Mouse (Mus musculus) spleen, adult 18-20 months (tissue): ENCODE data around the gene Mkrn2.
"Not testable (repeated sequence)": the region's sequence is repeated elsewhere in the genome, so short reads cannot be mapped to it uniquely, and the experiment has no call there.

Experiments
- DNase-seq, 2 experiments: peaks; one replicate each; pipeline ENCODE4 v3.0.0; 2022; ENCODE audit warnings: mixed read lengths in 2 of 2

Gene Mkrn2

DNA sequence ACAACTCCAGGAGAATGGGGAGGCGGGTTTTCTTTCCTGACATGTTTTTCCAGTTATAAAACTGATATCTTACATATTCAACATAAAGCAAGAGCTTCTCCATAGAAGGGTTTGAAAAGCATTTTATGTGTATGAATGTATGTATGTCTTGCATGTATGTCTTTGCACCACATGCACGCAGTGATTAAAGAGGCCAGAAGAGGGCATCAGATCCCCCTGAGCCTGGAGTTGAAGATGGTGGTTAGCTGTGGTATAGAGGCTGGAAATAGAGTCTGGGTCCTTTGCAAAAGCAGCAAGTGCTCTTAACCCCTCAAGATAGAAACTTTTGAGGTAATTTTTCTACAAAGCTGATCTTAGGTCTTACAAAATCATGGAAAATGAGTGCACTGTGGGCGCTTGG lies 7.4 kb downstream of the Mkrn2 start:
- no peak for DNase-seq

DNA sequence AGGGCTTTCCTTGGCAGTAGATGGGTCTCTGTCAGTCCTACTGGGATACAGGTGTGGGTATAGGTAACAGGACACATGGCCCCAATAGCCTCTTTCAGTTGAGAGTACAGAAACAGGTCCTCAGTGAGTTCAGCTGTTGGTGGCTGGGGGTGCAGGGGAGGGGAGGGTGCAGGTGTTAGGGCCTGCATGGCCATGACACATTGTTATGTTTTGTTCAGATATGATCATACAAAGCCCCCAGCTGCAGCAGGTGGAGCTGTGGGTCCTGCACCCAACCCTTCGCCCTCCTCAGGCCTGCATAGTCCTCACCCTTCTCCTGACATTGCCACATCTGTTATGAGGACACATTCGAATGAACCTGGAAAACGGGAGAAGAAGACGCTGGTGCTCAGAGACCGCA lies 8.6 kb downstream of the Mkrn2 start:
- DNase-seq = no peak

DNA sequence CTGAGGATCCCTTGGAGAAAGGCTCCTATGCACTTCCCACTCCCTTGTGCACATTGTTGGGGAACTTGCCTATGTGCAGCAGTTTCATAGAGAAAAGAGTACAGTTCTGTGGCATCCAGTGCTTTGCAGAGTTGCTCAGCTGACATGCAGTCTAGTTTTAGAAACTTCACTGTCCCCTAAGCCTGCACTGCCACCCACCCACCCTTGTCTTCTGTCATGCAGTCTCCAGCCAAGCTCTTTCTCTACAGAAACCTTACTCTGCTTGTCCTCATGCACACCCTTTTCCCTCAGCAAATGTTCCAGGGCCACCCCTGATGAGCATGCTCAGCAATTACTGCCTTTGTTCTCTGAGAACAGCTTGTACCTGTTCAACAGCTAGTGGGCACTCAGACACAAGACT lies 12.1 kb downstream of the Mkrn2 start:
- DNase-seq = no peak

DNA sequence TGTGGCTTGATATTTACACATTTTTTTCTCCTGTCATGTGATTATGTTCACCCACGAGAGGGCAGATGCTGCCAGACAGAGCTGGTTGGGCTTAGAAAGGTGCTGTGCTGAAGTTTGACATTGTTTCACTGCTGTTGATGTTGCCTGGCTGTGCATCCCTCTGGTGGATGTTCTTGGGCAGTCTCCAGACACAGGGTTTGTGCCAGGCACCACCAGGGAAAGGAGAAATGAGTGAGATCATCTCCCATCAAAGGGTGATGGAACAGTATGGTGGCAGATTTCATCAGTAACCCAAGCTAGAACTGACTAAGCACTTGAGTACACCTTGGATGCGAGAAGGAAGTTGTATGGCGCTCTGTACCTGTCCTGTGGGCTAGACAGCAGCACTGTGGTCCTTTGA lies 14.3 kb downstream of the Mkrn2 start:
- DNase-seq = no peak

DNA sequence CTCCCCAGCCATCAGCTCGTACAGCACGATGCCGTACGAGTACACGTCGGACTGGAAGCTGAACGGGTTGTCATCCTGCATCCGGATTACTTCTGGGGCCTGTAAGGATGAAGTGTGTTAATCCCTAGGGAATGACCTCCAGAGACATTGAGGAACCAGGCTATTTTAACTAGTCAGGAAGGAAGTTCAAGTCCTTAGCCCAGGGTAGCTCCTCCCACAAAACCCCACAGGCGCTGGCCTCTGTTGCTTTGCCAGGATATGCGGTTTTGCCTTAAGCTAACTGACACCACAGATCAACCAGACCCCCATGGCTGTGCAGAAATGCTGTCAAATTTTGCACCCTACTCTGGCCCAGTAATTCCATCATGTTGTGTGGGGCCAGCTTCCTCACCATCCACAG lies 18.1 kb downstream of the Mkrn2 start:
- DNase-seq = no peak

DNA sequence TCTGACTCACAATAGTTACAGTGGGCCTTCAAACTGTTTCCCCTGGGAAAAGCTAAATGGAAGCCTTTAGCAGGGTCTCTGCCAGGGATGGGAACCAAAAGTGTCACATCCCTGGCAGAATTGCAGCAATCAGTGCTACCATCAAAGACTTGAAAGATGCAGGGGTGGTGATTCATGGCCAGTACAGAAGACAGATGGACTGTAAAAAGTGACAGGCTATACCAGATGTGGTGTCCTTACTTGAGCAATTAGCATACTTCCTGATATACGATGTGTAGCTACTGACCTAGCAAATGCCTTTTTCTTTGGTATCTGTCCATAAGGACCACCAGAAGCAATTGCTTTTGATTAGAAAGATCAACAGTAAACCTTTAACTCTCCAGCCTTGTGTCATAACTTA lies 19.2 kb downstream of the Mkrn2 start:
- no peak for DNase-seq

DNA sequence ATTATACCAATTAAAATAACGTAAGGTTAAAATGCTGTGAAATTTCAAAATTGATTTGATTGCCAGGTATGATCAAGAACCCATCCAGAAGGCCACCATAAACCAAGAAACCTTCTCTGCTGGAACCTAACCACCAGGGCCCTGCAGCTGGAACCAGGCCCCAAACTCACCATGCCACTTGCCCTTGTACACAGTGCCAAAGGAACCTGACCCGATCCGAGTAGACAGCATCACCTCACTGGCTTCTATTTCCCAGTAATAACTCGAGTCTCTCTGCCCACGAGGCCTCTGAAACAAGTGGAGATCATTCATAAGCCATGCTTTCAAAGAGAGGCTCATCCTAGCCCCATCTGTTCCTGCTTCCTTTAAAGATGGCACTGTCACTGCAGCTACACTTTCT lies 24.4 kb downstream of the Mkrn2 start:
- DNase-seq = no peak

DNA sequence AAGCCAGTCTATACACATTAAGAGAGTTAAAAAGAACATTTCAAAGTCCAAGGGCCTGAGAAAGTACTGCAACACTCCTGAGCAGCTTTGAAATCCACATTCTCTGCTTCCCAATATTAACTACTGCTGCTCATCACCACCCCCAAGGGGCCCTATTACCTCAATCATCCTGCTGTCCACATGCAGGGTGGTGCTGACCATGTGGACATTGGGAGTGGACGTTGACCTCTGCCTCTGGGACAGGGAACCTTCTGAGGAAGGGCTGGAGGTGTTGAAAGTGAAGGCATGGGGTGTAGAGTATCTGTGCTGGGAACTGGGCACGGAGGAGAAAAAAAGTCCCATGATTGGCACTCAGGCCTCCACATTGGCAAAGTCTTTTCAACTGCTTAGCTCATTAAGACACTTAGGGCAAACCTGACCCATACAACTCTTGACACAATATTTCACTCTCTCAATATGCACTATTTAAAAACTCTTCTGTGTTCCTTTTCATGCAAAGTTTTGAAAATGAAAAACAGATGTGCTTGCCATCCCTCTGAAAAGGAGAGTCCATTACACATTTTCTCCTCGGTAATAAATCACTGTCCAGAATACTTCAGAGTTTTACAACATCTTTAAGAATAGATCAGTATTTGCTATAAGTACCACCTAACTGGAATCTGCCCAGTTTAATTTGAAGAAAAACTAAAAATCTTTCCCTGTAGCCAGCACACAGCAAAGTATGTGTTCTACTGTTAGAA lies 29.5 kb downstream of the Mkrn2 start:
- no peak for DNase-seq

DNA sequence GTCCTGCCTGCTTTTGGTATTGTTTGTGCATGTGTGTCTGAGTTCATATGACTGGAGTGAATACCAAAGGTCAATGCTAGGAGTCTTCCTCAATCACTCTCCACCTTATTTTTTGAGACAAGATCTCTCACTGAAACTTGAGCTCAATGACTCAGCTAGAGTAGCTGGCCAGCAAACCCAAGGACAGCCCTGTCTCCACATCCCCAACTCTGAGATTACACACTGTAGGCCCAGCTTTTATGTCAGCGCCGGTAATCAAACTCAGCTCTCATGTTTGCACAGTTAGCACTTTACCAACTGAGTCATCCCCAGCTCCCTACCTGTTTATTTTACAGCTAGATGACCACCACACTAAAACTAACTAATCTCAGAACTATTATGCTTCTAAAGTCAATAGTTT lies 32.3 kb downstream of the Mkrn2 start:
- no peak for DNase-seq

DNA sequence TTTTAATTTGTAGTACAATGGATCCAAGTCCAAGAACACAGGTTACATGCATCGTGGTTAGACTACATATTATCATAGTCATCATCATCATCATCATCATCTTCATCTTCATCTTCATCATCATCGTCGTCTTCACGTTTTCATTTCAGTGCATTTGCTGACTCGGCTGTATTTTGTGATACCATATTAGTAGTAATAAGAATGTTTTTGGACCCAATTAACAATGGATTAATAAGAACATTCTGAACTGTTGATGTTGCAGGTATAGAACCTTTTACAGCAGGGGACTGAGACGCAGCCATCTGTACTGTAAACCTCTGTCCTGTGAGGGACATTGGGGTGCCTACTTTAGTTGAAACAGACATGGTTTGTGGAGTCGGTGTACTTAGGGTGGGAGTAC lies 36.5 kb downstream of the Mkrn2 start:
- DNase-seq = not testable (repeated sequence)

DNA sequence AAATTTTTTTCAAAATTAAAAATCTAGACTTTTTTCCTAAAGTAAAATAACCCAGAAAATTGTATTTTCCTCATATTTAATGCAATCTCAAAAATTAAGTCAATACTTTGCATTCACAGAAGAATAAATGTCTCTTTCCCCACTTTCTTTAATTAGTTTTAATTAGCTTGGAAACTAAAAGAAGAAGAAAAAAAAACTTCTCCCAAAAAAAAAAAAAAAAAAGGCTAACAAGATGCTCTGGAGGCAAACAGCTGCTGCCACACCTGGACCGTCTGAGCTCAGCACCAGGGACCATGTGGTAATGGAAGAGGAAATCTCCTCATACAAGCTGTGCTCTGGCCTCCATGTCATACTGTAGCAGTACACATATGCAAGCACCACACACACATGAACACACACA lies 41.6 kb downstream of the Mkrn2 start:
- no peak for DNase-seq

DNA sequence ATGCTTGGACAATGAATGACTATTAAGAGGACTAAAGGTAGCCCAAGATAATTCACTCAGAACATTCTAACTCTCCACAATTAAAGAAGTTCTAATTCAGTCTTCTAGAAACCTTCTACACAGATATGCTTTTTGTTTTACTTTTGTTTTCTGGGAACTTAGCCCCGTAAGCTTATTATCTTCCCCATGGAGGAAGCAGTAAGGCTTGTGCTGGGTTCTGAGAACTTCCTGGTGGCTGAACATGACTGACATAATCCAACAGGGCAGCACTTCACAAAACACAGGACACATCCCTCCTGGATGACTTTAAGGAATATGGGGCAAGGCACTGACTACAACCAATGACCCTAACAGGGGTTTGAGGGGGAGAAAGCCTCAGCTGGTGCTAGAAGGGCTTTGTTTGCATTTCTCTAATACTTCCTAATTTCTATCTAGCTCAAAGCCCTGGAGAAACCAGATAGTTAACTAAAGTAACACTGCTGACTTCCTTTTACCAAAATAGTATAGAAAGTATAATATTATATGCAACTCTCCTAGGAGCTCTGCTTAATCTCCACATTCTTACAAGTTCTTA lies 48.2 kb downstream of the Mkrn2 start:
- no peak for DNase-seq

DNA sequence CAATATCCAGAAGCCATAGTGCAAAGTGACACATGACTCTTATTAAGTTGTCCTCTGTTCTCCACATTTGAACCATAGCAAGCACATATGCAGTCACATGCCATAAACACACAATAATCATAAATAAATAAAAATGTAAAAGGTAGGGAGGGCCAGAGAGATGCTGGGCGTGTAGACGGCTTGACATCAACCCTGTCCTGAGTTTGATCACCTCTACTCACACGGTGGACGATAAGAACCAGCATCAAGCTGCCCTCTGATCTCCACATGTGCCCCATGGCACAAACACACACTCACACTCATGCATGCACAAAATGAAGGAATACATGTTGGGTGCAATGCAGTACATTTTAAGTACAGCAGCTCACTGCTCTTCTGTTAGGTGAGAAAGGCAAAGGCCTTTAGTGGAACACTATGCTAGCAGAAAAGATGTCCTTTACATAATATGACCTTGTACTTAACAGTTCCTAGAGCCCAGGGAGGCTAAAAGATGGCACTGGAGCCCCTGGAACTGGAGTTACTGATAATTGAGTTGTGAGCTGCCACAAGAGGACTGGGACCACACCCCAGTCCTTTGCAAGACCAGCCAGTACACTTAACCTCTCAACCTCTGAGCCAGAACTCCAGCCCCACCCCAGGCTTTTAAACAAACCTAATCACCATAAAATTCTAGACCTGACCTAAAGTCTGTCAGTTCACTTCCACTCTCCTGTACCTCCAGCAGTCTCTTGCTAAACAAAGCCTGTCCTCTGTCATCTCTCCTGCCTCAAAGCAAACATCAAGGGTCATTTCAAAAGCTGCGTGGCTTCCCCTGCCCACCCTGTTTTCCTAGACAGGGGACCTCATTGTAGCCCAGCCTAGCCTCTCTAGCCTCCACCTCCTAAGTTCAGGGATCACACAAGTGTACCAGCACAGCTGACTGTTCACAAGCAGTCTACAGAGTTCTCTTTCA lies 49.0 kb downstream of the Mkrn2 start:
- DNase-seq = no peak

DNA sequence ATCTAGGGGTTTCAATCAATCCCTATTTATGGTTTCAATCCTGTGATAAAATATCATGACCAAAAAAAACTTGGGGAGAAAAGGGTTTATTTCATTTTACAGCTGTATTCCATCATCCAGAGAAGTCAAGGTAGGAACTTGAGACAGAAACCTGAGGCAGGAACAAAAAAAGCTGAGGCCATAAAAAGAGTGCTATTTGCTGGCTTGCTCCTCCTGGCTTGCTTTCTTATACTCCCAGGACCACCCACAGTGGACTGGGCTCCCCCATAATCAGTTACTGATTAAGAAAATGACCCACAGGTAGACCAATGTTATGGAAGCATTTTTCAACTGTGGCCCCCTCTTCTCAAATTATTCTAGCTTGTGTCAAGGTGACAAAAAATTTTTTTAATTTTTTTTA lies 50.0 kb downstream of the Mkrn2 start:
- no peak for DNase-seq

DNA sequence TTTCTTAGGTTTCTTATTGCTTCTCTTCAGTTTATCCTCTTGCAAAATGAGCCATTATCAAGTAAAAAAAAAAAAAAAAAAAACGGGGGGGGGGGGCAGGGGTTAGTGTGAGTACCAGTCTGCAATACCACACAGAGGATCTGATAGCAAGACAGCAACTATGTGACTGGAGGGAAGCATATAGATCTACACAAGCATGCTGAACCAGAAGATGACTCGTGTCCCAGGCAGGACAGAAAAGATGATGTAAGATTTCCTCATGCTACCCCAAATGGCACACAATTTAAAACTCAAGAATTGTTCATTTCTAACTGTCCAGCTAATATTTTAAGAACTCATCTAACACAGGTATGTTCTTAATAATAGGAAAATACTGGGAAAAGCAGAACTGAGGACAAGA lies 52.2 kb downstream of the Mkrn2 start:
- no peak for DNase-seq

DNA sequence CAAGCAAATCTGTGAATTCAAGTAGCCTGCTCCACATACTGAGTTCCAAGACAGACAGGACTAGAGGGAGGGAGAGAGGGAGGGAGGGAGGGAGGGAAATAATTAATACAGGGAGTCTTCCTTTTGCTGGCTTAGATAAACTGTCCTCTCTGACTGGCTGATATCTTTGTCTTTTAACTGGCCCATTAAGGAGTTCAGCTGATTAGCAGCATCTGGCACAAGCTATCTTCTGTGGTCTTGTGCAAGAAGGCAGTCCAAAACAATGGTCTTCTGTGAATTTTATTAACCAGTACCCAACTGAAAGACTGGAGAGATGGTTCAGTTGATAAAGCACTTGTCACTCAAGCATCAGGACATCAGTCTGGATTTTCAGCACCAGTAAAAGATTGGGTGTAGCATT lies 57.1 kb downstream of the Mkrn2 start:
- DNase-seq = no peak

DNA sequence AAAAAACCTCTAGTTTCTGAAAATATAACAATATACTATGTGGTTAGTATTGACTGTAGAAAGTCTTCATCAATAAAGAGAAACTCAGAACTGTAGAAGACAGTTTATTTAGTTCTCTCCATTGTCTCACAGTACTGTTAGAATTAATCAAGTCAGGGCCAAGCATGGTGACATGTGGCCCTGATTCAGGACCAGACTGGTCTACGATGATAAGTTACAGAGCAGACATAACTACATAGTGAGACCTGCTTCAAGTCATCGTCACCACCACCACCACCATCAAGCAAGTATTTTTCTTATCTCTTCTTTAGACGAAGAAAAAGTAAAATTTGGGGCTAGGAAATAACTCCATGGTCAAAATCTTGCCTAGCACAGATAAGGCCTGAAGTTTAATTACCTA lies 62.6 kb downstream of the Mkrn2 start:
- DNase-seq = no peak

DNA sequence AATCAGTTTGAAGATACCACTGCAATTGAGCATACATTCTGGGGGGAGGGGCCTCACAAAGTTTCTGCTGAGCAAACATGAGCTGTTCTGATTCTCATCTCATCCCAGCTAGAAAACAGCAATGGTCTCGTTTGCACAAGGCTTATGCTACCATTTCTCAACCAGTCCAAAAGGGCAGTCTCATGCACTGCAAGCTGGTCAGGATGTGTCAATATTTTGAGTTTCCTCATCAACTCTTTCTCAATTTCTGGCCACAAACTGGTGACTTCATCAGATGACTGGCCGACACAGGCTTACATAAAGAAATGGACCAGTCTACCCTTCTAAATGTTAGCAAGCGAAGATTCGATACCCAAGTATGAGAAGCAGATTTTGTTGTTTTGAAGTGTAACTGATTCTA lies 64.9 kb downstream of the Mkrn2 start:
- DNase-seq = no peak
